Mouse (Mus musculus) MEL (cell line): ENCODE results near the gene Cyp2c38.
"Not testable (repeated sequence)": the region's sequence is repeated elsewhere in the genome, so short reads cannot be mapped to it uniquely, and the experiment has no call there.

Experiments
- CTCF ChIP-seq, 3 experiments: IDR thresholded peaks in 2 of 3; conservative IDR thresholded peaks in 1 of 3; 2 replicates each; pipeline ENCODE4 v1.5.1; 2011 to 2012; ENCODE audit warnings: low read length in 3 of 3, low read depth in 2 of 3, mild to moderate bottlenecking in 2 of 3, improper control_type of control experiment in 1 of 3, inconsistent platforms in 1 of 3, mixed read lengths in 1 of 3, moderate library complexity in 1 of 3; ENCODE audit not compliant: control insufficient read depth in 1 of 3, insufficient read depth in 1 of 3, poor library complexity in 1 of 3, severe bottlenecking in 1 of 3
- EP300 ChIP-seq, 2 experiments: IDR thresholded peaks; 2 replicates each; pipeline ENCODE4 v1.6.1; 2011; ENCODE audit warnings: improper control_type of control experiment in 2 of 2, low read length in 2 of 2, low read depth in 1 of 2, mild to moderate bottlenecking in 1 of 2
- MEF2A ChIP-seq: IDR thresholded peaks from 2 replicates; pipeline ENCODE4 v1.6.1; 2014; ENCODE audit warnings: low read depth, mild to moderate bottlenecking, inconsistent platforms, low read length, improper control_type of control experiment; ENCODE audit not compliant: poor library complexity, insufficient replicate concordance, severe bottlenecking; ENCODE audit errors: extremely low read depth
- POLR2A ChIP-seq, 2 experiments: IDR thresholded peaks; 2 replicates each; pipeline ENCODE4 v1.6.1; 2011 to 2012; ENCODE audit warnings: low read length in 2 of 2, mild to moderate bottlenecking in 2 of 2, control low read depth in 1 of 2, improper control_type of control experiment in 1 of 2, low read depth in 1 of 2, moderate library complexity in 1 of 2; ENCODE audit not compliant: control insufficient read depth in 1 of 2, insufficient read depth in 1 of 2, poor library complexity in 1 of 2
- RCOR1 ChIP-seq: IDR thresholded peaks from 2 replicates; pipeline ENCODE4 v1.6.1; 2012; ENCODE audit warnings: low read depth, mild to moderate bottlenecking, inconsistent platforms, low read length, improper control_type of control experiment
- TAL1 ChIP-seq: IDR thresholded peaks from 2 replicates; pipeline ENCODE4 v1.6.1; 2012; ENCODE audit warnings: mild to moderate bottlenecking, inconsistent platforms, low read length, moderate library complexity, mixed read lengths
- TBP ChIP-seq: IDR thresholded peaks from 2 replicates; pipeline ENCODE4 v1.8.0; 2011; ENCODE audit warnings: low read depth, low read length, improper control_type of control experiment

GRCm38 (mm10) chr19:39483961-39484360 lies 21.1 kb upstream of the Cyp2c38 start:
- not testable (repeated sequence) for TF ChIP-seq MEF2A; TAL1; POLR2A (IDR thresholded peaks at IDR 0.05; ENCODE audit: control insufficient read depth in 1 of 2, insufficient read depth in 1 of 2, low read depth in 1 of 2, low read length in 2 of 2, poor library complexity in 1 of 2); CTCF (IDR thresholded peaks at IDR 0.05 in 2 of 3, conservative IDR thresholded peaks at IDR 0.05 in 1 of 3; ENCODE audit: control insufficient read depth in 1 of 3, insufficient read depth in 1 of 3, low read depth in 2 of 3, low read length in 3 of 3, poor library complexity in 1 of 3, severe bottlenecking in 1 of 3); TBP; EP300 (IDR thresholded peaks at IDR 0.05; ENCODE audit: low read depth in 1 of 2, low read length in 2 of 2); RCOR1
